Mouse (Mus musculus) cerebellum, adult (tissue): ENCODE measurements around the gene Eef1g.
"Not testable (repeated sequence)": the region's sequence is repeated elsewhere in the genome, so short reads cannot be mapped to it uniquely, and the experiment has no call there.

Experiments used
- ATAC-seq: cut with Nextera tagmentation; 2 replicates; pipeline ENCODE4 v1.9.2; 2017; ENCODE audit warnings: mild to moderate bottlenecking, moderate library complexity, mixed read lengths; ENCODE audit not compliant: insufficient number of reproducible peaks, low FRiP score, low TSS enrichment

Eef1g gene

DNA sequence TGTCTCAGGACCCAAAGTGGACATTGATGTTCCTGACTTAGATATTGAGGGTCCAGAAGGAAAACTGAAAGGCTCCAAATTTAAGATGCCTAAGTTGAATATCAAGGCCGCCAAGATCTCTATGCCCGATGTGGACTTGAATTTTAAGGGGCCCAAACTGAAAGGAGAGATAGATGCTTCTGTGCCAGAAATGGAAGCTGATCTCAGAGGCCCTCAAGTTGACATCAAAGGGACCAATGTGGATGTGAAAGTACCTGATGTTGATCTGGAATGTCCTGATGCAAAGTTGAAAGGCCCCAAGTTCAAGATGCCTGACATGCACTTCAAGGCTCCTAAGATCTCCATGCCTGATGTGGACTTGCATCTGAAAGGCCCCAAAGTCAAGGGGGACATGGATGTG lies 40.1 kb downstream of the Eef1g start:
- not testable (repeated sequence) for ATAC-seq

DNA sequence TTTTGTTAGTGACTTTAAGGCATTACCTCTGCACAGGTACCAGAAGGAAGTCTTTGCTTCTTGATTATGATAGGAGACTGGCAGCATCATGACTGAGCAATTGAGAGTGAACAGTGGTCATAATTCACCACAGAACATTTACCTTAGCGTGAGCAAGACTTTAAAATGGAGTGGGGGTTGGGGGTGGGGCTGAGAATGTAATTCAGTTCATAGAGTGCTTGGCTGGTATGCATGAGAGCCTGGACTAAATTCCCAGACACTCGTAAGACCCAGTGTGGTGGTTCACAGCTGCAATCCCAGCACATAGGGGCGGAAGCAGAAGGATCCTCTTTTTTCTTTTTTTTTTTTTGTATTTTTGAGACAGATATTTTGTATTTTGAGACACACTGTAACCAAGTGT lies 52.5 kb downstream of the Eef1g start:
- ATAC-seq, result no peak

DNA sequence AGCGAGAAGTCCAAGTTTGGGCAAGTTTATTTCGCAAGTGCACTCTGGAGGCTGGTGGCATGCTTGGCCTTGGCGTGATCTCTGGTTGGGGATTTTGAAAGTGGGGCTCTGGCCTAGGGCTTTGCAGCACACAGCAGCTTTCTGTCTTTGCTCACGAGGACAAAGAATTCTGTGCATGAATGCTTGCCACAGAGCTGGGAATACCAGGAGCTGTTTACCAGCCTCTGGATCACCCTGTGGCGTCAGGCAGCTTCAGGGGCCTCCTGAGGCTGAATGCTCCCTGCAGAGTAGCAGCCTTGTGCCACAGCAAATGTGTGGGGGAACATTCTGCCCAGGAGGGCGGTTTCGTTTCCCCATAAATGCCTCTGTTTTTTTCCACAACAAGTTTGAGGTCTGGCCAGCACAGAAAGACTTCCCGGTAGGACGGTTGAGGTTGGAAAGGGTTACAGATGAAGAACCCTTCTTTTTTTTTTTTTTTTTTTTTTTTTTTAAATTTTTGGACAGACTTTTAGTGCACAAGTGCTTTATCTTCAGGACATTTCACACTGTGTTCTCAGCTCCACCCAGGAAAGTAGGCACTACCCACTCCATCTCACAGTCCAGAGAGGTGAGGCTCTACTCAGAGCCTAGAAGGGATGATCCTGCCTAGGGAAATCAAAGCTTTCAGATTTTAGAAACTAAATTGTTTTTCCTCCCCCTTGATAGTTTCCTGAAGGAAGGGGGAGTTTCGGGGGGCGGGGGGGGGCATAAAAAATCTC lies 56.4 kb downstream of the Eef1g start:
- no peak for ATAC-seq

DNA sequence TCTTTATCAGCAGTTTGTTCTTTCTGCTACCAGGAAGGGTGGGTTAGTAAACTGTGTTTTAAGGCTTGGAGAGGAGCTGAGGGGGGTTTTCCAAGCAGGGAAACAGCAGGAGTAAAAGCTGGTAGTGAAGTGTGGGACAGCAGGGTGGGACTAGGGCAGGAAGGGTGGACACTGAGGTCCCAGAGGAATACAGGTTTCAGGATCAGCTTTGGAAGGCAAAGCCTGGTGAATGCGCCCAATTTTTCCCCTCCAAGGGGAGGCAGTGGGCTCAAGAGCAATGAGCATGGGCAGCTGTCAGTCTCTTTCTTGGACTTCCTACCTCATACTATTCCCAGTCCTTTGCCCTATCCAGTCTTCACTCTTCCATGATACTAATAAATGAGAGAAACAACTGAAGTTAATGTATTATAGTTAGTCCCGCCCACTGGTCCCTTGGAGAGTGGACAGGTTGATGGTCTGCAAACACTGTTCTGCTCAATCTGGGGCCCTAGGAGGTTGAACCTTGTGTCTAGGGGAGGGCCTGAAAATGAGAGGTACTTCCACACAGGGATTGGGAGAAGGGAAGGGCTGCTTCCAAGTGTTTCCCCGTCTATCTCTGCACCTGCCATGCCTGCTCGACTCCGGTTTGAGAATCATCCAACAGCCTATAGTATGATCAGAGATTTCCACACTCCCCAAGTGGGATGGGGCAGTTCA lies 58.9 kb downstream of the Eef1g start:
- ATAC-seq, result no peak

DNA sequence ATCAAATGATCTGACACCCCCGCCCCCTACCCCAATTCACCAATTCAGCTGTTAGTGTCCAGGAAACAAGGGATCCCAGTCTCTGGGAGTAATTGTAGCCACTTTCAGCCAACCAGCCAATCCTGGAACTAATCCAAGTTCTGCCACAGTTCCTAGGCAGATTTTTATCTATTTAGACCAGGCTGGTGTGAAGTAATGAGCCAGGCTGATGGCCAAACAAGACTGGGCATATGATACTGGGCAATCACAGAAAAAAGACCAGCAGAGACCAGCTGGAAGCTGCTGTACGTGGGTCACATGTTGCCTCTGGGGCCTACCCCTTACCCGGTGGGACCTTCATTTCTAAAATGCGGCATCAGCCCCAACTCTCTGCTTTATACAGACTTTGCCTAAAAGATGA lies 59.8 kb downstream of the Eef1g start:
- no peak for ATAC-seq

DNA sequence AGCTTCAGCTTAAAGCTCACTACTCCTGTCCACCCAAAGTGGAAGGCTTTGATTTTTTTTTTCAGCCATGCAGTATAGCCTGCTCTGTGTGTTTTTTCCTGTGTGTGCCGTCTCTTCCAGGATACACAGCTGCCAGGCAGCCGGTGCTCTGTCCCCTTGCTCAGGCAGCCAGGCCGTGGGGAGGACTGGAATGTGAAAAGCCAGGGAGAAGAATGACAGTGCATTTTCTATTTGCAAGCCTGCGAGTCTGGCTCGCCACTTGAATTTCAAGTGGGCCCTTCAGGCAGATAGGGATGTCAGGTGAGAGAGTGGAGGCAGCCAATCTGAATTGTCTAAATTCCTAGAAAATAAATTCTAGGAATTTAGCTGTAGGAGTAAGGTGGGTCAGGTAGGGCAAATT lies 61.0 kb downstream of the Eef1g start:
- ATAC-seq, result no peak
